Mouse (Mus musculus) ES-E14 (cell line): Measurements from ENCODE around the gene 1700022I11Rik.

Source experiments
- CHD2 ChIP-seq: IDR thresholded peaks from 2 replicates; pipeline ENCODE4 v1.6.1; 2014; ENCODE audit warnings: mild to moderate bottlenecking, low read depth, low read length, inconsistent platforms
- HCFC1 ChIP-seq: IDR thresholded peaks from 2 replicates; pipeline ENCODE4 v1.6.1; 2012; ENCODE audit warnings: low read length, inconsistent platforms, borderline replicate concordance; ENCODE audit not compliant: insufficient read depth
- MAFK ChIP-seq: IDR thresholded peaks from 2 replicates; pipeline ENCODE4 v1.6.1; 2014; ENCODE audit warnings: mild to moderate bottlenecking, low read depth, low read length, inconsistent platforms; ENCODE audit not compliant: insufficient read depth
- ZC3H11A ChIP-seq: IDR thresholded peaks from 2 replicates; pipeline ENCODE4 v1.6.1; 2012; ENCODE audit warnings: low read depth, mild to moderate bottlenecking, inconsistent platforms, low read length, borderline replicate concordance
- ZNF384 ChIP-seq: IDR thresholded peaks from 2 replicates; pipeline ENCODE4 v1.6.1; 2012; ENCODE audit warnings: low read depth, low read length, inconsistent platforms

DNA sequence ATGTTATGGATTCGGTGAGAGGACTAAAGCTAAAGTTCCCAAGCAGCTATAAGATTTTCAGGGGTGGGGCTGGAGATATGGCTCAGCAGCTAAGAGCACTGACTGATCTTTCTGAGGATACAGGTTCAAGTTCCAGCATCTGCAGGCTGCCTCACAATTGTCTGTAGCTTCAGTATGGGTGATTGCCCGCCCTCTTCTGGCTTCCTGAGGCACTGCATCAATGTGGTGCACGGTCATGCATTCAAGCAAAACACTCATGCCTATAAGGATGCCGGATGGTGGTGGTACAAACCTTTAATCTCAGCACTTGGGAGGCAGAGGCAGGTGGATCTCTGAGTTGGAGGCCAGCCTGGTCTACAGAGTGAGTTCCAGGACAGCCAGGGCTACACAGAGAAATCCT, 7.8 kb upstream of the 1700022I11Rik start:
- TF ChIP-seq CHD2 (no peak), MAFK (no peak), HCFC1 (no peak), ZNF384 (no peak), ZC3H11A (peak; percentile 28; the same call in 1 of the 2 replicates)
